Comparison of ENCODE assay signal across 9 mouse cellular contexts in the genomic region with DNA sequence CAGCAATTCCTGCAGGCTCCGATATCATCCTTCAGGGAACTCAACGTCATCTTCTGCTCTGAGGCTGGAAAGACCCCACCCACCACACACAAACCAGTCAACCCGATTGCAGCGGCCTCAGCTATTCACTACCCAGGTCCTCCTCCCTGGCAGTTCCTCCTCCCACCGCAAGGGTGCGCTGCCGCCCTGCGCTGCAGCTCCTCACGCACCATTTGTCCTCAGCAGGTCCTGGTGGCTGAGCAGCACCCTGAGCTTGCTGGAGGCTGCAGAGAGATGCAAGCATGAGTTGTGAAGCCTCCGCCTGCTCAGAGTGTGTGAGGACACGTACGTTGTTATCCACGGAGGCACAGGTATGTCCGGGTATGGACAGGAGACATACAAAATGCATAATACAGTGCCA. TPM values are rescaled to one million over a fixed set of nuclear protein-coding genes. Genes with fewer than 3 reads are reported as not detected.
DNase-seq lines count a peak whose midpoint lies in the region; ATAC-seq and TF ChIP-seq lines count a peak whose summit lies in the region.
"Had no signal": no experiment of that assay in that cellular context is flagged by ENCODE, and none has a peak within 500 bp of the region (broad histone marks: within the 10 kb centered on the region; RNA-seq: fewer than 3 reads in every experiment).

No protein-coding gene starts in this region.

- H3K4me3 ChIP-seq in ES-E14 (ENCODE audit: insufficient read depth in 1 of 2, low read depth in 1 of 2, low read length in 2 of 2, poor library complexity in 1 of 2, severe bottlenecking in 1 of 2), result no peak overlapping the region
- no peak overlapping the region for H3K4me3 ChIP-seq in heart, embryonic 16.5 days (ENCODE audit: low read length)
- H3K4me3 ChIP-seq in layer of hippocampus, adult 2 months, result no peak overlapping the region
- no peak overlapping the region for H3K4me3 ChIP-seq in lung, postnatal 0 days (ENCODE audit: low read depth, low read length)
- H3K4me3 ChIP-seq: limb, embryonic 12.5 days had no signal

- H3K9ac ChIP-seq in ES-E14 (ENCODE audit: insufficient read depth, low read depth, low read length, poor library complexity, severe bottlenecking), result no peak overlapping the region
- H3K9ac ChIP-seq in heart, embryonic 16.5 days (ENCODE audit: low read length), result no peak overlapping the region
- no peak overlapping the region for H3K9ac ChIP-seq in lung, postnatal 0 days (replicated peaks; ENCODE audit: low read depth)
- H3K9ac ChIP-seq: limb, embryonic 12.5 days had no signal

- no peak for TF ChIP-seq EP300 in lung, postnatal 0 days (IDR thresholded peaks at IDR 0.05)

- TF ChIP-seq CTCF in layer of hippocampus, adult 2 months (conservative IDR thresholded peaks at IDR 0.05), result peak; percentile 87
- TF ChIP-seq CTCF in lung, postnatal 0 days (IDR thresholded peaks at IDR 0.05), result peak; percentile 96

- H3K4me1 ChIP-seq in ES-E14 (ENCODE audit: control insufficient read depth in 2 of 2, insufficient read depth in 2 of 2, low read length in 2 of 2, poor library complexity in 1 of 2), result no peaks in the 10 kb centered on the region
- H3K4me1 ChIP-seq in heart, embryonic 16.5 days (ENCODE audit: control insufficient read depth, insufficient read depth, low read length), result no peaks in the 10 kb centered on the region
- no peaks in the 10 kb centered on the region for H3K4me1 ChIP-seq in lung, postnatal 0 days (ENCODE audit: insufficient read depth, low read depth, low read length)
- H3K4me1 ChIP-seq: limb, embryonic 12.5 days had no signal

- WGBS in heart, embryonic 16.5 days, result 15% methylated on average over 14 of the region's 14 CpGs
- 16% methylated on average over 14 of the region's 14 CpGs for WGBS in lung, postnatal 0 days

- in situ Hi-C loops in ES-E14 (cut with MboI; ENCODE audit: low sequenced_read_pairs in 2 of 2, unreplicated experiment in 2 of 2), result no loop called here

- peak; percentile 79 for ATAC-seq in erythroid progenitor cell, adult 5-6 weeks (replicated peaks; ENCODE audit: low FRiP score, poor library complexity, severe bottlenecking)
- 0 out of 2 replicates have a peak, but pooled peaks have one; percentile 41 for ATAC-seq in heart, embryonic 16.5 days (replicated peaks; ENCODE audit: extremely low read depth, insufficient read depth, low FRiP score)
- ATAC-seq in lung, postnatal 0 days, result peak; percentile 53

- no peaks in the 10 kb centered on the region for H3K9me3 ChIP-seq in ES-E14 (ENCODE audit: control insufficient read depth, insufficient read depth, low read depth, low read length)
- H3K9me3 ChIP-seq in heart, embryonic 16.5 days (replicated peaks; ENCODE audit: control insufficient read depth, low read length), result no peaks in the 10 kb centered on the region
- H3K9me3 ChIP-seq in lung, postnatal 0 days (ENCODE audit: low read length), result no peaks in the 10 kb centered on the region
- H3K9me3 ChIP-seq: limb, embryonic 12.5 days had no signal

- no peak overlapping the region for H3K4me2 ChIP-seq in heart, embryonic 16.5 days (ENCODE audit: low read depth, low read length)
- no peak overlapping the region for H3K4me2 ChIP-seq in lung, postnatal 0 days (replicated peaks; ENCODE audit: low read depth, low read length)
- H3K4me2 ChIP-seq: limb, embryonic 12.5 days had no signal

- no peaks in the 10 kb centered on the region for H3K27me3 ChIP-seq in heart, embryonic 16.5 days (ENCODE audit: control insufficient read depth, insufficient read depth, low read length)
- H3K27me3 ChIP-seq in lung, postnatal 0 days (replicated peaks; ENCODE audit: insufficient read depth, low read length), result no peaks in the 10 kb centered on the region
- H3K27me3 ChIP-seq: limb, embryonic 12.5 days had no signal

- peak; percentile 62 for DNase-seq in ES-E14 (ENCODE audit: low read depth, low spot score)
- peak; percentile 61 for DNase-seq in brain, adult 2 months (ENCODE audit: low read depth, low spot score)
- peak; percentile 39 to 55 for DNase-seq in layer of hippocampus, adult 2 months (ENCODE audit: low spot score in 2 of 2)
- peak; percentile 59 for DNase-seq in lung, postnatal 0 days (ENCODE audit: low spot score)
- DNase-seq in right cerebral cortex, adult 18-20 months, result peak; percentile 66
- peak; percentile 64 for DNase-seq in urinary bladder, postnatal 14 days (ENCODE audit: low spot score)

- H3K36me3 ChIP-seq in ES-E14 (ENCODE audit: control insufficient read depth, insufficient read depth, low read length, poor library complexity, severe bottlenecking), result no peaks in the 10 kb centered on the region
- no peaks in the 10 kb centered on the region for H3K36me3 ChIP-seq in heart, embryonic 16.5 days (ENCODE audit: control insufficient read depth, insufficient read depth)
- H3K36me3 ChIP-seq in lung, postnatal 0 days (ENCODE audit: insufficient read depth, low read length), result no peaks in the 10 kb centered on the region
- H3K36me3 ChIP-seq: limb, embryonic 12.5 days had no signal

- H3K27ac ChIP-seq in ES-E14 (ENCODE audit: insufficient read depth, low read depth, low read length, poor library complexity, severe bottlenecking), result no peak overlapping the region
- H3K27ac ChIP-seq in heart, embryonic 16.5 days (ENCODE audit: low read length), result no peak overlapping the region
- no peak overlapping the region for H3K27ac ChIP-seq in layer of hippocampus, adult 2 months
- H3K27ac ChIP-seq in lung, postnatal 0 days (ENCODE audit: low read length), result no peak overlapping the region
- H3K27ac ChIP-seq: limb, embryonic 12.5 days had no signal

TF ChIP-seq in ES-E14, 5 proteins besides CTCF, POLR2A, EP300 and RAD21:
- TF ChIP-seq CHD2 (IDR thresholded peaks at IDR 0.05; ENCODE audit: low read depth, low read length) (no peak), ZC3H11A (IDR thresholded peaks at IDR 0.05; ENCODE audit: borderline replicate concordance, low read depth, low read length) (peak; percentile 92)

RNA-seq across cellular contexts. Expression of gene Clec4g, which starts 1.9 kb away (rescaled TPM):
- not detected in 2 replicates for total RNA-seq in ES-E14 (2012; rRNA removed)
- total RNA-seq in erythroid progenitor cell, adult 5-6 weeks (2015; ENCODE audit: low replicate concordance), result not detected in 2 replicates
- total RNA-seq in erythroid progenitor cell, adult 5-6 weeks (2017; ENCODE audit: low replicate concordance), result not detected in 2 replicates
- polyA plus RNA-seq in heart, embryonic 16.5 days (2015; fragmentation: Nextera tagmentation; extraction: Ambion mirVana), result 2.0 and 2.6 TPM in 2 replicates
- total RNA-seq in layer of hippocampus, adult 2 months (2021), result not detected
- polyA plus RNA-seq in lung, postnatal 0 days (2015; fragmentation: Nextera tagmentation; extraction: Ambion mirVana), result 0.88 and 1.1 TPM in 2 replicates
- polyA plus RNA-seq: limb, embryonic 12.5 days had no signal

RNA-seq across cellular contexts. Expression of gene Fcer2a, which starts 24.6 kb away (rescaled TPM):
- 0.16 and 0.18 TPM in 2 replicates for total RNA-seq in ES-E14 (2012; rRNA removed)
- total RNA-seq in erythroid progenitor cell, adult 5-6 weeks (2015; ENCODE audit: low replicate concordance), result 2.9 TPM in 1 of 2 replicates, not detected in the other
- 1.2 TPM in 1 of 2 replicates, not detected in the other for total RNA-seq in erythroid progenitor cell, adult 5-6 weeks (2017; ENCODE audit: low replicate concordance)
- polyA plus RNA-seq in heart, embryonic 16.5 days (2015; fragmentation: Nextera tagmentation; extraction: Ambion mirVana), result 0.14 and 0.16 TPM in 2 replicates
- not detected for total RNA-seq in layer of hippocampus, adult 2 months (2021)
- 0.14 and 1.2 TPM in 2 replicates for polyA plus RNA-seq in lung, postnatal 0 days (2015; fragmentation: Nextera tagmentation; extraction: Ambion mirVana)
- polyA plus RNA-seq: limb, embryonic 12.5 days had no signal

RNA-seq across cellular contexts. Expression of gene Cd209a, which starts 30.2 kb away (rescaled TPM):
- total RNA-seq in ES-E14 (2012; rRNA removed), result not detected in 2 replicates
- total RNA-seq in erythroid progenitor cell, adult 5-6 weeks (2015; ENCODE audit: low replicate concordance), result 5.4 TPM in 1 of 2 replicates, not detected in the other
- total RNA-seq in erythroid progenitor cell, adult 5-6 weeks (2017; ENCODE audit: low replicate concordance), result 3.0 and 5.1 TPM in 2 replicates
- 0.19 and 0.28 TPM in 2 replicates for polyA plus RNA-seq in heart, embryonic 16.5 days (2015; fragmentation: Nextera tagmentation; extraction: Ambion mirVana)
- under 1 TPM in 1 of 2 experiments, not detected in 1; 0.41 TPM for total RNA-seq in layer of hippocampus, adult 2 months (2021)
- polyA plus RNA-seq in lung, postnatal 0 days (2015; fragmentation: Nextera tagmentation; extraction: Ambion mirVana), result 0.64 and 0.72 TPM in 2 replicates
- polyA plus RNA-seq: limb, embryonic 12.5 days had no signal

RNA-seq across cellular contexts. Expression of gene Trappc5, which starts 42.5 kb away (rescaled TPM):
- total RNA-seq in ES-E14 (2012; rRNA removed), result 20.4 and 29.0 TPM in 2 replicates
- total RNA-seq in erythroid progenitor cell, adult 5-6 weeks (2015; ENCODE audit: low replicate concordance), result 5.4 and 6.1 TPM in 2 replicates
- 5.1 and 5.4 TPM in 2 replicates for total RNA-seq in erythroid progenitor cell, adult 5-6 weeks (2017; ENCODE audit: low replicate concordance)
- polyA plus RNA-seq in heart, embryonic 16.5 days (2015; fragmentation: Nextera tagmentation; extraction: Ambion mirVana), result 32.4 and 35.2 TPM in 2 replicates
- total RNA-seq in layer of hippocampus, adult 2 months (2021), result 10 to 100 TPM; 27.4 to 28.4 TPM
- 29.2 and 30.0 TPM in 2 replicates for polyA plus RNA-seq in lung, postnatal 0 days (2015; fragmentation: Nextera tagmentation; extraction: Ambion mirVana)

RNA-seq across cellular contexts. Expression of gene Fcor, which starts 46.4 kb away (rescaled TPM):
- 11.6 TPM in 2 replicates for total RNA-seq in ES-E14 (2012; rRNA removed)
- total RNA-seq in erythroid progenitor cell, adult 5-6 weeks (2015; ENCODE audit: low replicate concordance), result not detected in 2 replicates
- not detected in 2 replicates for total RNA-seq in erythroid progenitor cell, adult 5-6 weeks (2017; ENCODE audit: low replicate concordance)
- polyA plus RNA-seq in heart, embryonic 16.5 days (2015; fragmentation: Nextera tagmentation; extraction: Ambion mirVana), result 4.3 and 4.4 TPM in 2 replicates
- 10 to 100 TPM; 14.7 to 17.9 TPM for total RNA-seq in layer of hippocampus, adult 2 months (2021)
- 6.9 and 9.1 TPM in 2 replicates for polyA plus RNA-seq in lung, postnatal 0 days (2015; fragmentation: Nextera tagmentation; extraction: Ambion mirVana)
